Mouse (Mus musculus) spleen, adult 18-20 months (tissue): Measurements from ENCODE around the gene Gm30083.

Source experiments
- DNase-seq, 2 experiments: peaks; one replicate each; pipeline ENCODE4 v3.0.0; 2022; ENCODE audit warnings: mixed read lengths in 2 of 2

Gm30083 gene

GRCm38 (mm10) chr14:34015063-34015462, at the start of gene Gm30083:
TSS of gene Gm30083 (minus strand) at chr14:34015182.
- DNase-seq, result no peak

DNA sequence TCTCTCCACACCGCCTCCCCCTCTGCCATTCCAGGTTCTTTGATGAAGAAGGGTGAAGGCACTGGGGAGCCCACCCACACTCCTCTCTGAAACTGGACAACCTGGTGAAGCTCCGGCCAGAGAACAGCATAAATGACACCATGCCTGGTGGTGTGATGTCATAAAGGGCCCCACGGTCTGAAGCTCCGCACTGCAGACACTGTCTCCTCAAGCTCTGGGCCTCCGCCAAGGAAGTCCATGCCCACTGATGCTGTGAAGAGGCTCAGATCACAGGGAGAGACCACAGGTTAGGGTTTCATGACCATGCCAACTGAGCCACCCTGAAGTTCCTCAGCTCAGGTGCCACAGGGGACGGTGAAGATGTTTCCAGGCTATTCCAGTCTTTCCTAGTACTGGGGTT, 37.5 kb upstream of the Gm30083 start, which contains the start of gene Antxrl:
TSS of gene Antxrl (plus strand) at position 192 of the 400 bp plus-strand sequence.
- no peak for DNase-seq

DNA sequence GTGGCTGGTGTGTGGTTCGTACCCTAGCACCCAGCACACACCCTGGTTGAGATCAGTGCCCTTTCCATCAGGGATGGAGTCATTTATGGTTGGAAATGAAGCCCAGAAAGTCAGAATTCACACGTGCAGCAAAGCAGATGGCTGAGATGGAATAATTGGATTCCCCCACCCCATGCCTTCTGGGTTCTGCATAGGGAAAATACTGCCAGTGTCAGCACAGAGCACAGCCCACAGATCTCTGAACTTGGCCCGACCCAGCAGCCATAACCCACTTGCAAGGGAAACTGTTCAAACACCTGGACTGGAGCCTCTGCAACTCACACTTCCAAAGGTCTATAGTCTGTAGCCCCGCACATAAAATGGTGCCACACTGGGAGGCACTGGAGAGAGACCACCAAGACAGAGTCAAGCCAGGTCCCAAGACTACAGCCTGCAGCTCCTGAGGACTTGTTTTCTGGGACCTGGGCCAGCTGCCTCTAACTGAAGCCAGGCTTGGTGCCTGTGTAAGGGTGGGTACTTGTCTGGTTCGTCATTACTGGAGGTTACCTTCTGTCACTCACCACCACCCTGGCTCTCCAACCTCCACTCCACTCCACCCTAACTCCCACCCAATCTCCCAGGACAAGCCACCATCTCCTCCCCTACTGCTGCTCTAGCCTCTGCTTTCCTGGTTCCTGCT, 35.3 kb upstream of the Gm30083 start:
- DNase-seq, result no peak

GRCm38 (mm10) chr14:34043341-34043740, 28.4 kb upstream of the Gm30083 start:
- DNase-seq, result no peak

- no peak for DNase-seq
Observed at GRCm38 (mm10) chr14:34041241-34041640, 26.3 kb upstream of the Gm30083 start.

DNA sequence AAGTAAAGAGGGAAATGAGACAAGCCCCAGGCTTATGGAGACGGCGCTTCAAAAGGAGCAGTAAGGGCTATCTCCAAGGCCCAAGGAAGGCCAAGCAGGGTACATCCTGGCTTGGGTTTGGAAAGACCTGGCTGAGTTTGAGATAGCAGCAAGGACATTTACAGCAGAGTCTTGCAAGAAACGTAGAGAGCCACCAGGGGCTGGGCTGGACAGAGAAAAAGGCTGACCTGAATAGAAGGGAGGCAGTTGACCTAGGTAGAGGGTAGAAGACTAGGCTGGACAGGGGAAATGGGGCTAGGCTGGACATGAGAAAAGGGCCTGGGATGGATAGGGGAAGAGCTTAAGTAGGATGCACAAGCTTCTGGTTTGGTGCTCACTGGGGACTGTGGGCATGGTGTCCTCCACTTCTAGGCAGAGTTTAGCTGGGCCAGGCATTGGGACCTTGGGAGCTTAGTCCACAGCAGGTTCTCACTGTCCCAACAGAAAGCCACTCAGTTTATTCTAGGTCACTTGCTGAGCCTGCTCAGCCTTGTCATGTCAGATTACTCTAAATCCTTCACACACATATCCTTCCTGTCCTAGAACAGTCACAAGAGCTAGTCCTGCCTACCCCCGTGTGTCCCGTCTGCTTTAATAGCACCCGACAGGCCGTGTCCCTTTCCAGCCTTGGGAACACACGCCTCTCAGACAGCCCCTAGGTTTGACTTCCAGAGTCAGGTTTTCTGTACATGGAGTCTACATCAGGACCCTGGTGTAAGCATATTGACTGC, 19.0 kb upstream of the Gm30083 start:
- no peak for DNase-seq

- DNase-seq, result no peak
Observed at GRCm38 (mm10) chr14:34026710-34027109, 11.7 kb upstream of the Gm30083 start.

- DNase-seq, result no peak
Observed at GRCm38 (mm10) chr14:34016938-34017337, 2.0 kb upstream of the Gm30083 start.

GRCm38 (mm10) chr14:34016381-34016780, 1.4 kb upstream of the Gm30083 start, which contains the start of gene Gm5460:
TSS of gene Gm5460 (plus strand) at chr14:34016758.
- no peak for DNase-seq

- DNase-seq, result no peak
Observed at GRCm38 (mm10) chr14:34002358-34002757, 12.6 kb downstream of the Gm30083 start.

DNA sequence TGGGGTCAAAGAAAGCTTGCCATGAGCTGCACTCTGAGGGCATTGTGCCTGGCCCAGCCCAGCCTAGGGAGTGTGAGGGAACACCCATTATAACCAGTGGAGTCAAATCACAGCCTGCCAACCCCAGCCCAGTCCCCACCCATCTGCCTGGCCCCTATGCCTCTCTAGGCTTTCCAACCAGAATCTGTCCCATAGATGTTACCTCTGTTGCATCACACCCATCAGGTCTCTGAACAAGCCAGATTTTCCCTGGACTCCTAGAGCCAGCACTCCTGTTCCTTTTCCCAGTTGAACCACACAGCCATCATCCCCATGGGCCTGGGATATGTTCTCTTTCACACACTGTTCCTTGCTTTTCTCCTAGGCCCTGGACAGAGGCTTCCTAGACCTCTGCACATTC, 13.5 kb downstream of the Gm30083 start:
- DNase-seq, result no peak

DNA sequence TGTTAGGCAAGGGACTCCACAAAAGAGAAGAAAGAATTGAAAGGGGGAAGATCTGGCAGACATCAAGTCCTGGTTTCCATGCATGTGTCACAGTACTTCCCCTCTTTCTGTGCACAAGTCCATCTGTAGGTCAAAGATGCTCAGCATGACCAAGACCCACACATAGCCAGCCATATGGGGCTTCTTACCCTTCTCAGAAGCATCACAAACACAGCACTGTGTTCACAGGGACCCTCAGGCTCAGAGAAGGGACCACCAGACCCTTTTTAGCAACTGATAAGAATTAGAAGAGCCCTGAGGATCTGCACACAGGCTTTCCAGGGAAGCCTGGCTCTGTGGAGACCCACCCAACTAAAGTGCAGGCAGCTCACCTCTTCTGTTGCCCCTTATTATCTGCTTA, 14.9 kb downstream of the Gm30083 start:
- no peak for DNase-seq

DNA sequence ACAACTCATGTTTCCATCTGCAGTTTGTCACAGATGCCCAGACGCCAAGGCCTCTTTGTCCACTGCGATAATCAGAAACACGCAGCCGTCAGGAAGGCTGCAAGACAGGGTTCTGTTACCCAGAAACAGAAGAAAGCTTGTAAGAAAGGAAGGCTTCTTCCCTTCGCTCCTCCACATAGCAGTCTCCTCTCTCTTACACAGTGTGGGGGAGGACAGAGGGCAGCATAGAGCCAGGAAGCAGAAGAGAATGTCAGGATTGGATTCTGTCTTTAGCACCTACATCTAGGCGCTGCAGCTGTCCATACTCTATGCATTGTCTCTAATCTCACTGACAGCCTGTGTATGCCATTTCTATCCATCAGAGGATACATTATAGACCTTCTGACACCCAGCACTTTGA, 17.6 kb downstream of the Gm30083 start:
- DNase-seq, result no peak

DNA sequence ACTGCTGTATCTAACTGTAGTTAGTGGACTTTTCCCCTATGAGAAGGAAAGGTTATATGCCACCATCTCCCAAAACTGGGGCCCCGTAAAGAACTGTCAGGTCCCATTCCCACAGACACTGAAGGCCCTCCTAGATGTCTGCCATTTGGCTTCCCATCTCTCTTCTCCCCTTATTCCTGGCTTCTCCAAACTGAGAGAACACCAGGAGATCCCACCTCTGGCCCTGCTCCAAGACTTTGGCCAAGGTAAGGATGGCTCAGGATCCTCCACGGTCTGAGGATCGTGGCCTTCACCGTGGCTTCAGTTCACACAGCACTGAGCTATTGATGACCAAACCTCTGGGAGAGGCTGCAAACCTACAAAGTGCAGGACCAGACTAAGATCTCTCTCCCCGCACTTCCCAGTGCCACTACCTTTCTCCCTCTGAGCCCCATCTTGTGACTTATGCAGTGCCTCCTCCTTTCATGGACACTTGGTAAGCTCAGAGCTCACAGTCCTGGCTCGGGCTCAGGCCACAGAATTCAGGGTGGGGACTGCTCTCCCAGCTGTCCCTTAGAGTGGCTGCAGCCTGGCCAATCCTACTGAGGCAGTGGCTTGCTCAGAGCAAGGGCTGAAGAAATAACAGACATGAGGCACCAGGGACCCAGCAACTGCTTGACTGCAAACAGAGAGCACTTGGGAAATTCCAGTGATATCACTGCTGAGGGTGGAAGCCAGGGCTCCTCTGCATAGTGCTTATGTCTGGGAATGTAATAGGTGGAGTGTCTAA, 21.3 kb downstream of the Gm30083 start:
- DNase-seq, result no peak

DNA sequence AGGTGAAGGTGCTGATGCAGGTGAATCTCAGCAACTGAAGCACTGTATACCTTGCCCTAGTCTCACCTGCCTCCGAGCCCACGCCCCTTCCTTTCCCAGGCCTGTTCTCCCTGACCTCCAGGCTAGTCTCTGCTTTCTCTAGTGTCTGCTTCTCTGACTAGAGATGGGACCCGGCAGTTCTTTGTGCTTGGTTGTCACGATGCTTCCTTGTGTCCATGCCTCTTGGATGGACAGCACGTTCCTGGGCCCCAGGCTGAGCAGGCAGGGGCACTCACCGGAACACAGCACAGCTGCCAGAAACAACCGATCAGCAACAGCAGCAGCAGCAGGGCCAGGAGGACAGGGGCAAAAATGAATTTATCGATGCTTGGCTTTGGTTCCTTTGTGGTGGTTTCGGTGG, 21.9 kb downstream of the Gm30083 start:
- DNase-seq, result no peak

GRCm38 (mm10) chr14:33991971-33992370, 23.0 kb downstream of the Gm30083 start:
- DNase-seq, result no peak

DNA sequence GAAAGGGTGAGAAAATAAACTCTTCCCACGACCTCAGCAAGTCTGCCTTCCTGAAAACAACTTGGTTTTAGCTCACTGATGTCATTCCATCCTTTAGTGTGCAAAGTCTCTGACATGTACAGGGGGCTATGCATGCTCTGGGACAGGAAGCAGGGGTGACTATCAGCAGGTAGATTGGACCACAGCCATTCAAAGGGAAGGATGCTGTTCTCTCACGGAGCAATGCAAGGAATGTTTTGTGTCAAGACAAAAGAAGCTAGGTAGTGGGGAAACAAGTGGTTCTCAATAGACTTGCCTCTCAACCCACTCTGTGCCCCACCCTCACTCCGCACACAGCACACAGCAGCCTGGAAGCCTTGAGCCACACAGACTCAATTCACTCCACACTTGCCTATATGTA, 25.8 kb downstream of the Gm30083 start:
- DNase-seq, result no peak

GRCm38 (mm10) chr14:33978604-33979059, 36.4 kb downstream of the Gm30083 start, which contains the start of gene Zfp488:
TSS of gene Zfp488 (minus strand) at chr14:33978764.
- no peak for DNase-seq

- DNase-seq, result no peak
Observed at GRCm38 (mm10) chr14:33977748-33978147, 37.2 kb downstream of the Gm30083 start.

DNA sequence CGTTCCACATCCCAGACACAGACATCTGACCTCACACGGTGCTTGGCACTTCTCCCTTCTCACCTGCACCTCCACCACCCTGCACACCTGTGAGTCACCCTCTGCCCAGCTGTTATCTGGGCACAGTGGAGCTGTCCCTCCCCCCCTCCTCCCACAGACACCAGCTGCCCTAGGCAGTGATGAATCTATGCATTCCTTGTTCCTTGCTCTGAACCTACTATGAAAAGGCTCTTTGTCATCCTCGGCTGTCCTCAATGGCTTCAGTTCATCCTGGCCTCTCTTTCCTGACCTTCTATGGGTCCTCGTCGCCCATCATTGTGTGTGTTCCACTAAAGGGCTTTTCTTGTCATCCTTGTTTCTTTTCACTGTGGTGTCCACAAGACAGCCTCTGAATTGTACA, 40.2 kb downstream of the Gm30083 start:
- DNase-seq, result no peak

- DNase-seq, result no peak
Observed at GRCm38 (mm10) chr14:33972679-33973078, 42.3 kb downstream of the Gm30083 start.

- no peak for DNase-seq
Observed at GRCm38 (mm10) chr14:33965675-33966074, 49.3 kb downstream of the Gm30083 start.

GRCm38 (mm10) chr14:33959341-33959740, 55.6 kb downstream of the Gm30083 start:
- DNase-seq, result no peak
